Mouse (Mus musculus) spleen, postnatal 14 days (tissue): ENCODE measurements around the gene Kcnh8.

ENCODE experiments used
- DNase-seq, 2 experiments: peaks; one replicate each; pipeline ENCODE4 v3.0.0; 2021 to 2022; ENCODE audit warnings: low spot score in 2 of 2

Gene Kcnh8

DNA sequence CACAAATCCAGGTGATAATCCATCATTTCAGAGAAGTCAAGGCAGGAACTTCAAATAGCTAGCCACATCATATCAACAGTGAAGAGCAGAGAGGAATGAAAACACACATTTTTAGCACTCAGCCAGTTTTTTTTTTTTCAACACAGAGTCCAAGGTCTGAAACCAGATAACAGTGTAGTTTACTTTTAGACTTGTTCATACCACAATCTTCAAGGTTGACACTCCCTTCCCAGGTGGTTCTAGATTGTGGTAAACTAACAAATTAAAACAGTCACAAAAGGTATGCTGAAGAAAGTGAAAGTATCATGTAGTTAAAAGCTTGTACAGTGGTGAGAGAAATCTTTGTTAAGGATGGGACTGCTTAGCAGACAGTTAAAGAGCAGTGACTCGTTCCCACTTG is 216.5 kb downstream of the Kcnh8 start:
- DNase-seq = no peak

DNA sequence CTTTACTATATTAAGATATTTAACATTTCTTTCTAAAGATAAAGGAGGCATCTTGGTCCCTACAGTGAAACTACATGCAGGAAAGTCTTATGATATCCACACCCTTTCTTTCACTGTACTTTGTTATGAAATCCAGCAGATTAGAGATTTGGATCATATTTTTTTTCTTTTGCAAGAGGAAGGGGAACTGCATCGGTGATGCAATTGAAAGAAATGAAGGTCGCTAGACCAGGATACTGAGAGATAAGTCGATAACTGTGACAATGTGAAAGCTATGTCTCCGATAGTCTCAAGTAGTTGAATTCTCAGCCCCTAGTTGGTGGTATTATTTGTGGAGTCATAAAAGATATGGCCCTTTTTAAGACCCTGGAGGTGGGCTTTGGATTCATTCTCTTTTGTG is 227.2 kb downstream of the Kcnh8 start:
- no peak for DNase-seq

DNA sequence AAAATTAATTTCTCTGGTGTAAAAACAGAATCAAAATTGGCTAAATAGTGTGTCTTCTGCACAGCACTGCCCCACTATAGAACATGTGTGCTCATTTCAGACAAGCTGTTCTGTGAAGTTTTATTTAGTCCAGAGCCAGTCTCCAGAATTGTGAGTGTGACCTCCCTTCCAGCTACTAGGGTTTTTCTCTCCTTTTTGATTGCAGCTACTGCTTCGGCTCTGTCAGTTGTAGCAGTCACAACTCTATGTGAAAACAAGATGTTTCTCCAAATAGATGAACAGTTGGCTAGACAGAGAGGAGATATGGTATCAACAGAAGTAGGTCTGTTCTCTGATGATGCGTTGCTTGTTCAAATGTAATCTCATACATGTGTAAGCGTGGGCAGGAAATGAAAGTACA is 270.7 kb downstream of the Kcnh8 start:
- no peak for DNase-seq

DNA sequence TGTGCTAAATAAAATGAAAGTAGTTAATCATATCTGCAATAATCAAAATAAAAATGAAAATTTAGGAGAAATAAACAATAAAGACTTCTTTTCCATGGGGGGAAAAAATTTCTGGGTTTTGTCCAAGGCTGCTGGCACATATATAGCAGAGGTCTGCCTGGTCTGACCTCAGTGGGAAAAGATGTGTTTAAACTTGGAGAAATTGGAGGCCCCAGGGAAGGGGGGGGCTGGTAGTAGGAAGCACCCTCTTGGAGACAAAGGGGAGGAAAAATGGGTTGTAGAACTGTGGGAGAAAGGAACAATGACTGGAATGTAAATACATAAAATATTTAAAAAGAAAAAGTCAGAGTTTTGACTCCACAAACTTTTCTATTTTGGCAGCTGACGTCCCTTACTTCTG is 276.5 kb downstream of the Kcnh8 start:
- no peak for DNase-seq

DNA sequence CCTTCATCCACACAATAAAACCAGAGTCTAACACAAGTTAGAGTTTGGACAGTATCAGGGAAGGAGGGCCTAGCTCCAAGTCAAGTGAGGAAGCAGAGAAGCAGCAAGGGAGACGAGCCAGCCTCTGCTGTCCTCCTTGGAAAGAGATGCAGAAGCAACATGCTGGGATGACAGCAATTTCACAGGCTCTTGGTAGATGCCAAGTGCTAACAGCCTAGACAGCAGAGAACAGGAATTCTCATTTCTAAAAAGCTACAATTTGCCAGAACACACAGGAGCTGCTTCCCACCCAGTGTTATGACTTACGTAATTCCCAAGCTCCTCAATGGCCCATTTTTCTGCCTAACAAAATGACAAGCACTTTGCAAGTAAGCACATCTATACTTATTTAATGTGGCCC is 277.5 kb downstream of the Kcnh8 start:
- DNase-seq = no peak

GRCm38 (mm10) chr17:52885210-52885609 is 282.7 kb downstream of the Kcnh8 start:
- no peak for DNase-seq

- DNase-seq = no peak
These were observed 318.1 kb downstream of the Kcnh8 start for GRCm38 (mm10) chr17:52920519-52921106.

DNA sequence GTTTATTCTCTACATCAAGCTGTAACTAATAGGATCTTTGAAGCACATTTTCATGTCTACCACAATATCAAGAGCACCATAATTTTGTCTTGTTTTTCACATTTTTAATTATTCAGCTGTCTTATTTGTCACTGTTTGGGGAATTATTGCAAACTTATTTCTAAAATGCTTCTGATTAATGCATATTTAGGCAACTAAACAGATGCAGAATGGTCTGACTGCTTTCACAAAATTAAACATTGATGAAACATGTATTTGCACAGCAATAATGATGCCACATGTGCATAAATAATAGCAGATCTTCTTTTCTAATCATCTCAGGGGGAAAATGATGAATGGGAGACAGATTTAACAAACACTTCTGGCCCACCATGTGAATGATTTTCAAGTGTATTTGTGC is 341.5 kb downstream of the Kcnh8 start:
- no peak for DNase-seq

DNA sequence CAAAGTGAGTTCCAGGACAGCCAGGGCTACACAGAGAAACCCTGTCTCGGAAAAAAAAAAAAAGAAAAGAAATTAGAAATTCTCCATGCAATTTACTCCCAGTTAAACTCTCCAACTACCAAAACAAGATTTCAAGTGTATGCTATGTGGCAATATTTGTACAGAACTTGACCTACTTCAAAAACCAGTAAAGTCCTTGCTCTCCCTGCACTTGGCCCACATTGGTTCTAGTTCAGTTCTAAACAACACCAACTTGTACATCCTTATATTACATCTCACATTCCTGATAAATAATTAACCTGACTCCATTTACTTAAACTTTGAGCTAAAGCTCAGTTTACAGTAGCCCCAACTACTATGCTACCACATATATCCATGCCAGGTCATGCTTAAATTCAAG is 370.2 kb downstream of the Kcnh8 start:
- no peak for DNase-seq

GRCm38 (mm10) chr17:52980958-52981357 is 378.4 kb downstream of the Kcnh8 start:
- DNase-seq = no peak
